Mouse (Mus musculus) liver, embryonic 13.5 days (tissue): ENCODE measurements around the gene Neb. TPM values are rescaled to one million over a fixed set of nuclear protein-coding genes. Genes with fewer than 3 reads are reported as not detected.

ENCODE experiments used
- ATAC-seq: fragments of 200-750 bp; cut with Nextera tagmentation; 2 replicates; pipeline ENCODE4 v1.8.0; 2017; ENCODE audit warnings: low read depth, mild to moderate bottlenecking, moderate number of reproducible peaks, moderate library complexity
- DNase-seq: peaks from one replicate; pipeline ENCODE4 v3.0.0; 2022
- H3K27ac ChIP-seq: fragments of 300-500 bp; sonication (generic); 2 replicates; pipeline ENCODE4 v1.5.1; 2015; ENCODE audit warnings: moderate library complexity, mild to moderate bottlenecking, inconsistent platforms
- H3K27me3 ChIP-seq: fragments of 300-500 bp; sonication (generic); 2 replicates; pipeline ENCODE4 v1.6.1; 2015; ENCODE audit warnings: mild to moderate bottlenecking, inconsistent platforms
- H3K36me3 ChIP-seq: fragments of 300-500 bp; sonication (generic); 2 replicates; pipeline ENCODE4 v1.6.1; 2015; ENCODE audit warnings: mild to moderate bottlenecking, inconsistent platforms
- H3K4me1 ChIP-seq: fragments of 300-500 bp; sonication (generic); replicated peaks from 2 replicates; pipeline ENCODE4 v1.6.1; 2015; ENCODE audit warnings: inconsistent platforms
- H3K4me2 ChIP-seq: fragments of 300-500 bp; sonication (generic); 2 replicates; pipeline ENCODE4 v1.6.1; 2015; ENCODE audit warnings: inconsistent platforms, mild to moderate bottlenecking, moderate library complexity
- H3K4me3 ChIP-seq: fragments of 300-500 bp; sonication (generic); replicated peaks from 2 replicates; pipeline ENCODE4 v1.5.1; 2015; ENCODE audit warnings: mild to moderate bottlenecking, inconsistent platforms
- H3K9ac ChIP-seq: fragments of 300-500 bp; sonication (generic); 2 replicates; pipeline ENCODE4 v1.6.1; 2015; ENCODE audit warnings: mild to moderate bottlenecking, inconsistent platforms
- H3K9me3 ChIP-seq: fragments of 300-500 bp; sonication (generic); replicated peaks from 2 replicates; pipeline ENCODE4 v1.6.1; 2016; ENCODE audit warnings: inconsistent platforms
- WGBS: fragments of 180-500 bp; shearing (Covaris S2); methylation state at CpG from one replicate; pipeline ENCODE4 v1.1.7; 2015; ENCODE audit not compliant: insufficient replicate concordance; 5-methylcytosine and 5-hydroxymethylcytosine counted together
- polyA plus RNA-seq: library from polyadenylated mRNA; unstranded; fragments of >200 nt; fragmentation: Nextera tagmentation; extraction: Ambion mirVana; gene quantifications from 2 replicates; pipeline ENCODE4 v1.2.1, GENCODE M21; 2015

The Neb gene
- polyA plus RNA-seq, 1 experiment from 2014 or later, result 2.6 TPM

DNA sequence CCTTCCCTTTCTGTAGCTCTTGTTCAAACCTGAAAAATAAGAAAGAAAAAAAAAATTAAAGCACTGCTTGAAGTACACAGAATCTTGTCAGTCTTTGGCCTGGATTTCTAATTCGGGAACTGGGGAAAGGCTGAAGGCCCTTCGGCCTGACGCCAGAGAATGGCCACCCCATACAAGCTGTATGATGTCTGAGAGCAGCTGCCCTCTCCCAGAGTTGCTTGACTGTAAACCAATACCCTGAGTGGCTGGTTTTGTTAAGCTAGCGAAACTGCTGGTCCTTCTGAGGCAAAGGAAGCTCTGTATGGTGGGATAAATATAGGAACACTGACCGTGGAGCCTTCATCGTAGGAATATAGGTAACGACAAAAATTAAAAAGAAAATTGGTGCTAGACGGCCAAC, 43.2 kb downstream of the Neb start:
- Histone ChIP-seq H3K9me3 (no peaks in the 10 kb centered on the region), H3K4me1 (no peaks in the 10 kb centered on the region), H3K9ac (no peak overlapping the region), H3K4me2 (no peak overlapping the region), H3K27ac (no peak overlapping the region), H3K27me3 (no peaks in the 10 kb centered on the region), H3K4me3 (no peak overlapping the region), H3K36me3 (no peaks in the 10 kb centered on the region)
- no peak for ATAC-seq
- no peak for DNase-seq
- WGBS, result 77% methylated on average over 8 of the region's 8 CpGs

DNA sequence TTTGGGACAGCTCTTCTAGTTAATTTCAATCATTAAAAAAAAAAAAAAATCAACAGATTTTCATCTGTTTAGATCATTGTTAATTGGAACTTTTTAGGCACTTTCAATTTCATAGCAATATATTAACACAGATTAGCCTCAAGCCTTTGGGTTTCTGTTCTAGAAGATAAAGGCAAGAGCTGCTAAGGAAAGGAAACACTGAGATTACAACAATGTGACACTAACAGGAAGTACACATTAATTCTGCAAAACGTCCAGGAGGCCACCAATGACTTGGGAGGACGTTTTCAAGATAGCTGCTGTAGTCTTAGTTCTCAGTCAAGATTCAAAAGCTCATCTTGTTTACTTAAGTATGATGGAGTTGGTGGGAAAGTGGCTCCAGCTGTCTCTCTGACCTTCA, 44.7 kb downstream of the Neb start:
- DNase-seq, result no peak
- no peak overlapping the region for H3K4me2 ChIP-seq
- no peaks in the 10 kb centered on the region for H3K36me3 ChIP-seq
- WGBS, result 8% methylated on average over 2 of the region's 2 CpGs
- H3K4me1 ChIP-seq, result no peaks in the 10 kb centered on the region
- no peak for ATAC-seq
- H3K27me3 ChIP-seq, result no peaks in the 10 kb centered on the region
- H3K27ac ChIP-seq, result no peak overlapping the region
- no peaks in the 10 kb centered on the region for H3K9me3 ChIP-seq
- H3K4me3 ChIP-seq, result no peak overlapping the region
- H3K9ac ChIP-seq, result no peak overlapping the region

DNA sequence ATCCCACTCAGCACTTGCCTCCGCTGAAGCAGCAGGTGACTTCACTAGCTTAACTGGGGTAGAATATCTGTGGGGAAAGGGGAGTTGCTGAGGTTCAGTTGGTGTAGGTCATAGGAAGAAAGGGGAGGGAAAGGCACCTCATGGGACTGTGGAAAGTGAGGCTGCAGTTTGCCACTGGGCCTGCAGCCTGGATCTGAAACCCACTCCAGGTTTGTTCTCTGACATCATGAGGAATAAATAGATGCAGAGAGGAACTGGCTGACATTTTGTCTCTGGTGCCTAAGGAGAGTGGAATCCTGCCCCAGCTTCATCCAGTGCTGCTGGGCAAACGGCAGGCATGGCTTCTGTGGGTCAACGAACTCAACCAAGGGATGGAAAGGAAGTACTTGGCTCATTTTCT, 46.5 kb downstream of the Neb start:
- WGBS, result 69% methylated on average over 3 of the region's 3 CpGs
- ATAC-seq, result no peak
- H3K9ac ChIP-seq, result no peak overlapping the region

GRCm38 (mm10) chr2:52327244-52327815, 50.9 kb downstream of the Neb start:
- H3K4me3 ChIP-seq, result no peak overlapping the region
- no peaks in the 10 kb centered on the region for H3K36me3 ChIP-seq
- no peaks in the 10 kb centered on the region for H3K9me3 ChIP-seq
- no peak overlapping the region for H3K9ac ChIP-seq
- ATAC-seq, result no peak
- no peaks in the 10 kb centered on the region for H3K4me1 ChIP-seq
- no peak overlapping the region for H3K27ac ChIP-seq
- WGBS, result 64% methylated on average over 4 of the region's 4 CpGs
- no peaks in the 10 kb centered on the region for H3K27me3 ChIP-seq
- no peak overlapping the region for H3K4me2 ChIP-seq
- no peak for DNase-seq

More for the DNA sequence above, 46.5 kb downstream of the Neb start:
- Histone ChIP-seq H3K27me3 (no peaks in the 10 kb centered on the region), H3K9me3 (no peaks in the 10 kb centered on the region), H3K4me1 (no peaks in the 10 kb centered on the region), H3K4me3 (no peak overlapping the region), H3K36me3 (no peaks in the 10 kb centered on the region), H3K4me2 (no peak overlapping the region), H3K27ac (no peak overlapping the region)
- DNase-seq, result no peak

DNA sequence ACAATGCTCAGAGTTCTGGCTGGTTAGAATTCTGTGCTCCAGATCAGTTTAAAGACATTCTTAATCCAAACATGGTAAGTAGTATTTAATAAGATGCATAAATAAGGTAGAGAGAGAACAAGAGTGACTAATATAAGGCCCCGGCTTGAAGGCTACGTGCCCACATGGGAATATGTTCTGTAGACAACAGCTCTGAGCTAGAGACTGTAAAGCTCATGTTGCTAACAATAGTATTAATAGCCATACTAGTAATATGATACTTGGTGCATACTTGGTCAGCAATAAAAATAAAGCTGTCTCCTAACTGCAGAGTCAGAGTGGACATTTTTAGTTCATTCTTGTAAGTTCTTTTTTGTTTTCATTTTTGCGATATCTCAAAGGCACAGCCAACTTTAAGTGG, 56.4 kb downstream of the Neb start:
- DNase-seq, result no peak
- no peak overlapping the region for H3K9ac ChIP-seq
- H3K4me2 ChIP-seq, result no peak overlapping the region
- ATAC-seq, result no peak
- no peaks in the 10 kb centered on the region for H3K27me3 ChIP-seq
- 80% methylated on average over 3 of the region's 3 CpGs for WGBS
- no peak overlapping the region for H3K27ac ChIP-seq
- H3K9me3 ChIP-seq, result no peaks in the 10 kb centered on the region
- no peak overlapping the region for H3K4me3 ChIP-seq
- H3K36me3 ChIP-seq, result no peaks in the 10 kb centered on the region
- H3K4me1 ChIP-seq, result peaks cover 7% of the 10 kb centered on the region; the same call in 1 of the 2 replicates

- no peak overlapping the region for H3K4me3 ChIP-seq
- H3K4me2 ChIP-seq, result no peak overlapping the region
- H3K27me3 ChIP-seq, result no peaks in the 10 kb centered on the region
- no peak overlapping the region for H3K9ac ChIP-seq
- ATAC-seq (no peak), DNase-seq (no peak)
- peaks cover 9% of the 10 kb centered on the region; the same call in 1 of the 2 replicates for H3K4me1 ChIP-seq
- no peaks in the 10 kb centered on the region for H3K36me3 ChIP-seq
- 87% methylated on average over 2 of the region's 2 CpGs for WGBS
- no peaks in the 10 kb centered on the region for H3K9me3 ChIP-seq
- no peak overlapping the region for H3K27ac ChIP-seq
Measured at GRCm38 (mm10) chr2:52320175-52320574, 58.1 kb downstream of the Neb start.

- WGBS, result 45% methylated on average over 5 of the region's 5 CpGs
- peak; percentile 62 for ATAC-seq
- no peak for DNase-seq
Measured at GRCm38 (mm10) chr2:52319020-52319567, 59.2 kb downstream of the Neb start.

DNA sequence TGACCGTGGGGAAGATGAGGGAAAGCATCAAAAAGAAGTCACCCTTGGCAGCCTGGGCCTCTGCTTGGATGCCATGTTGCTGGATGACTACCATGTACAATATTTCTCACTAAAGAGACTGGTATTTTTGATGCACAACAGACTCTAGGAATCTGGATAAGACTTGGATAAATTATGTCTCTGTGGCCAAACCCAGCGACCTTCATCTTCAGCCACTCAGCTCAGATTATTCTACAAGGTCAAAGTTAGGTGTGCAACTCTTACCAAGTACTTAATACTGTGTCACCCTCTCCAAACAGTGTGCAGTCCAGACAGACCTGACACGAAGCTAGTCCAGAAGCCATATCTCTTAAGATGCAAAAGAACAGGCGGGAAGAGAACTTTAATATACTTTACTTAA, 60.8 kb downstream of the Neb start:
- H3K4me1 ChIP-seq, result peaks cover 9% of the 10 kb centered on the region; the same call in 1 of the 2 replicates
- no peak overlapping the region for H3K4me2 ChIP-seq
- no peaks in the 10 kb centered on the region for H3K9me3 ChIP-seq
- WGBS, result 61% methylated on average over 4 of the region's 4 CpGs
- no peaks in the 10 kb centered on the region for H3K36me3 ChIP-seq
- H3K27me3 ChIP-seq, result no peaks in the 10 kb centered on the region
- no peak overlapping the region for H3K9ac ChIP-seq
- ATAC-seq (no peak), DNase-seq (no peak)
- no peak overlapping the region for H3K4me3 ChIP-seq
- no peak overlapping the region for H3K27ac ChIP-seq

More at GRCm38 (mm10) chr2:52319020-52319567, 59.2 kb downstream of the Neb start:
- Histone ChIP-seq H3K36me3 (no peaks in the 10 kb centered on the region), H3K9me3 (no peaks in the 10 kb centered on the region), H3K27me3 (no peaks in the 10 kb centered on the region), H3K9ac (no peak overlapping the region), H3K27ac (no peak overlapping the region), H3K4me1 (peaks cover 9% of the 10 kb centered on the region; the same call in 1 of the 2 replicates), H3K4me2 (no peak overlapping the region), H3K4me3 (no peak overlapping the region)

DNA sequence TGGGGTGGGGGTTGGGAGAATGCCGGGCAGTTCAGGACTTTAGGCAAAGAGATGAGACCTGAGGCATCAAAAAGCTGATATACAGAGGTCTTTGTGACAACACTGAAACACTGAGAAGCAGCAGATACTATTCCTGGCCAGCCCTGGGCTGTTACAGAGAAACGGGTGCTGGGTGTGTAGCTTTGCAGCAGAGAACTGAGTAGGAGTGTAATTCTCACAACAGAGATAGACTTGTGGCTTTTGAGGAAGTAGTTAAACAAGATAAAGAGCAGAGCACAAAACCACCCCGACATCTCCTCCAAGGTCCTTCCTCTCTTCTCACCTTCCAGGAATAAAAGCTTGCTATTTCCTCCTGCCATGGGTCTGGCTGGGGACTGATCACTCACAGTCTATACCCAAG, 62.5 kb downstream of the Neb start:
- H3K27me3 ChIP-seq, result no peaks in the 10 kb centered on the region
- no peak overlapping the region for H3K27ac ChIP-seq
- no peak overlapping the region for H3K9ac ChIP-seq
- no peaks in the 10 kb centered on the region for H3K36me3 ChIP-seq
- H3K4me2 ChIP-seq, result no peak overlapping the region
- ATAC-seq, result no peak
- WGBS, result 7% methylated on average over 3 of the region's 3 CpGs
- H3K9me3 ChIP-seq, result no peaks in the 10 kb centered on the region
- DNase-seq, result no peak
- H3K4me3 ChIP-seq, result no peak overlapping the region
- peaks cover 9% of the 10 kb centered on the region; the same call in 1 of the 2 replicates for H3K4me1 ChIP-seq

DNA sequence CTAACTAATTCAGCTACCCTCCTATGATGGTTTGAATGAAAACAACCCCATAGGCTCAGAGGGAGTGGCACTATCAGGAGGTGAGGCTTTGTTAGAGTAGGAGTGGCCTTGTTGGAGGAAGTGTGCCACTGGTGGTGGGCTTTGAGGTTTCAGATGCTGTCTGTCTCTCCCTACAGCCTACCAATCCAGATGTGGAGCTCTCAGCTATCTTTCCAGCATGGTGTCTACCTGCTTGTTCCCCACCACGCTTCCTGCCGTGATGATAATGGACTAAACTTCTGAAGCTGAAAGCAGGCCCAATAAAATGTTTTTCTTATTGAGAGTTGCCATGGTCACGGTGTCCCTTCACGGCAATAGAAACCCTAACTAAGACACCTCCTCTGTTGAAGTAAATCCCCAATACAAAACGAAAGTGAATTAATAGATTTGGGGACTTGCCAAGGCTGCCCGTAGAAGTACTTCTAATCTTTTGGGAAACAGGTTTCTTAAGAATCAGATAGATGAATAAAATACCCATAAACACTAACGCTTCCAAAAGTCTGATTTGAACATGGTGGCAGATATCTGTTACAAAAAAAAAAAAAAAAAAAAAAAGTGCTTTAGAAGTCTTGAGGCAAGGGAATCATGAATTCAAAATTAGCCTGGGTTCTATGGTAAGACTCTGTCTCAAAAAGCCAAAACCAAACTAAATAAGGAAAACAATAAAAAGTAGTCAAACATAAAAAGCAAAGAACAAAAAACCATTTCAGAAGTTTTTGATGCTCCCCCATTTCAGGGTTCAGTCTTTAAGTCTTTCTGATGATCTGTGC, 63.1 kb downstream of the Neb start:
- Histone ChIP-seq H3K36me3 (no peaks in the 10 kb centered on the region), H3K4me2 (no peak overlapping the region), H3K27ac (no peak overlapping the region), H3K9me3 (no peaks in the 10 kb centered on the region), H3K27me3 (no peaks in the 10 kb centered on the region), H3K4me3 (no peak overlapping the region), H3K9ac (no peak overlapping the region), H3K4me1 (peaks cover 9% of the 10 kb centered on the region; the same call in 1 of the 2 replicates)
- no peak for ATAC-seq
- no peak for DNase-seq
- 46% methylated on average over 7 of the region's 7 CpGs for WGBS

- no peaks in the 10 kb centered on the region for H3K27me3 ChIP-seq
- DNase-seq (no peak), ATAC-seq (no peak)
- 57% methylated on average over 4 of the region's 4 CpGs for WGBS
- H3K4me3 ChIP-seq, result no peak overlapping the region
- H3K4me1 ChIP-seq, result no peaks in the 10 kb centered on the region
- H3K4me2 ChIP-seq, result no peak overlapping the region
- H3K9me3 ChIP-seq, result no peaks in the 10 kb centered on the region
- H3K9ac ChIP-seq, result no peak overlapping the region
- H3K27ac ChIP-seq, result no peak overlapping the region
- H3K36me3 ChIP-seq, result no peaks in the 10 kb centered on the region
Measured at GRCm38 (mm10) chr2:52310757-52311156, 67.5 kb downstream of the Neb start.
